Mouse (Mus musculus): Measurements from ENCODE around the gene Stambpl1. TPM values are rescaled to one million over a fixed set of nuclear protein-coding genes. Genes with fewer than 3 reads are reported as not detected.

Gene Stambpl1
- total and polyA plus RNA-seq, 3 experiments = not detected

DNA sequence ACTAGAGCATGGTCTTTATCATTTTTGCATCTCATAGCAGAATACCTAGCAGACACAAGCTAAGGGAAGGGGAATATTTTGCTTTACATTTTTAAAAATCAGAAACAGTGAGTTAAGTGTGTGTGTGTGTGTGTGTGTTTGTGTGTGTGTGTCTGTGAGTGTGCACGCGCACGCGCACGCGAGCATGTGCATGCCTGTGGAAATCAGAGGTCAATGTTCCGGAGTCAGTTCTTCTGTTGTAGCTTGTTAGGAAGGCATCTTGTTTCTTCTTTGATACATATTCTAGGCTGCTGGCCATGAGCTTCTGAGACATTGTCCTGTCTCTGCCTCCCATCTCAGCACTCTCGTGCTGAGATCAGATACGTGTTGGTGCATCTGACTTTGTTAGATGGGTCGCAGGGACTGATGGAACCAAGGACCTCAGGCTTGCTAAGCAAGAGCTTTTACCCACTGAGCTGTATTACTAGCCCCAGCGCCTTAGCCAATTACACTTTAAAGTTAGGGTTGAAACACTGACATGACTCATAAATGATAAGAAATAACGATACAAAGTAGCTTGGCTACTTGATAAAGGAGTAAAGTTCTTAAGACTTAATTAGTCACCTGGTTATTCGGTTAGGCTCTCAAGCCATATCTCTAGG, 78.9 kb downstream of the Stambpl1 start:
- H3K27ac ChIP-seq (ENCODE audit: control insufficient read depth, low read depth, low read length) = peak overlapping the region; percentile 21; the same call in 1 of the 2 replicates
- peak; percentile 38 for DNase-seq (ENCODE audit: low read depth, low spot score)
- peaks cover 3 to 15% of the 10 kb centered on the region in 2 experiments; a peak in 3 of 4 replicates for H3K4me1 ChIP-seq (ENCODE audit: control insufficient read depth in 1 of 2, insufficient read depth in 2 of 2, low read length in 2 of 2)
- H3K79me2 ChIP-seq (ENCODE audit: control insufficient read depth, insufficient read depth, low read length, poor library complexity) = no peaks in the 10 kb centered on the region
- H3K36me3 ChIP-seq (ENCODE audit: control insufficient read depth in 1 of 2, insufficient read depth in 2 of 2, low read length in 2 of 2) = peaks cover 0 to 10% of the 10 kb centered on the region in 2 experiments; a peak in 2 of 4 replicates
- TF ChIP-seq EP300 (IDR thresholded peaks at IDR 0.05; ENCODE audit: low read depth in 1 of 2, low read length in 2 of 2) (peak; percentile 33 to 49; a peak in 3 of 4 replicates), MYB (IDR thresholded peaks at IDR 0.05; ENCODE audit: low read depth, low read length) (peak; percentile 40; the same call in 1 of the 2 replicates), GATA1 (IDR thresholded peaks at IDR 0.05; ENCODE audit: low read depth, low read length) (0 out of 2 replicates have a peak, but pooled peaks have one; percentile 23), POLR2AphosphoS2 (IDR thresholded peaks at IDR 0.05; ENCODE audit: low read length) (no peak)
- no peaks in the 10 kb centered on the region for H3K9me3 ChIP-seq (replicated peaks; ENCODE audit: insufficient read depth, low read length)
- no peaks in the 10 kb centered on the region; a peak in 1 of 4 replicates for H3K27me3 ChIP-seq (ENCODE audit: control insufficient read depth in 1 of 2, insufficient read depth in 2 of 2, low read length in 2 of 2)
- H3K9ac ChIP-seq (ENCODE audit: control insufficient read depth, low read depth, low read length, poor library complexity, severe bottlenecking) = no peak overlapping the region
- no peak overlapping the region for H3K4me3 ChIP-seq (ENCODE audit: control insufficient read depth in 1 of 2, insufficient read depth in 1 of 2, low read depth in 2 of 2, low read length in 2 of 2)

- no peak for DNase-seq (ENCODE audit: low read depth, low spot score)
- Histone ChIP-seq H3K9me3 (replicated peaks; ENCODE audit: insufficient read depth, low read length) (no peaks in the 10 kb centered on the region), H3K9ac (ENCODE audit: control insufficient read depth, low read depth, low read length, poor library complexity, severe bottlenecking) (no peak overlapping the region), H3K4me3 (ENCODE audit: control insufficient read depth in 1 of 2, insufficient read depth in 1 of 2, low read depth in 2 of 2, low read length in 2 of 2) (no peak overlapping the region), H3K36me3 (ENCODE audit: control insufficient read depth in 1 of 2, insufficient read depth in 2 of 2, low read length in 2 of 2) (peaks cover 0 to 10% of the 10 kb centered on the region in 2 experiments; a peak in 2 of 4 replicates), H3K27ac (ENCODE audit: control insufficient read depth, low read depth, low read length) (no peak overlapping the region), H3K4me1 (ENCODE audit: control insufficient read depth in 1 of 2, insufficient read depth in 2 of 2, low read length in 2 of 2) (peaks cover 3 to 15% of the 10 kb centered on the region in 2 experiments; a peak in 3 of 4 replicates), H3K79me2 (ENCODE audit: control insufficient read depth, insufficient read depth, low read length, poor library complexity) (no peaks in the 10 kb centered on the region), H3K27me3 (ENCODE audit: control insufficient read depth in 1 of 2, insufficient read depth in 2 of 2, low read length in 2 of 2) (peaks cover 0 to 1% of the 10 kb centered on the region in 2 experiments; a peak in 2 of 4 replicates)
- TF ChIP-seq E2F4 (IDR thresholded peaks at IDR 0.05; ENCODE audit: borderline replicate concordance, low read depth, low read length) (no peak), EP300 (IDR thresholded peaks at IDR 0.05; ENCODE audit: low read depth in 1 of 2, low read length in 2 of 2) (no peak), MYC (IDR thresholded peaks at IDR 0.05; ENCODE audit: low read depth, low read length) (no peak)
Measured at GRCm38 (mm10) chr19:34273073-34273472, 81.0 kb downstream of the Stambpl1 start.

- peaks cover 2 to 10% of the 10 kb centered on the region in 2 experiments; a peak in 3 of 4 replicates for H3K27me3 ChIP-seq (ENCODE audit: control insufficient read depth in 1 of 2, insufficient read depth in 2 of 2, low read length in 2 of 2)
- no peak overlapping the region for H3K4me3 ChIP-seq (ENCODE audit: control insufficient read depth in 1 of 2, insufficient read depth in 1 of 2, low read depth in 2 of 2, low read length in 2 of 2)
- TF ChIP-seq SIN3A (IDR thresholded peaks at IDR 0.05; ENCODE audit: low read length) = no peak
- no peaks in the 10 kb centered on the region for H3K4me1 ChIP-seq (ENCODE audit: control insufficient read depth in 1 of 2, insufficient read depth in 2 of 2, low read length in 2 of 2)
- H3K9me3 ChIP-seq (replicated peaks; ENCODE audit: insufficient read depth, low read length) = no peaks in the 10 kb centered on the region
- no peaks in the 10 kb centered on the region for H3K79me2 ChIP-seq (ENCODE audit: control insufficient read depth, insufficient read depth, low read length, poor library complexity)
- no peak for DNase-seq (ENCODE audit: low read depth, low spot score)
- no peak overlapping the region for H3K27ac ChIP-seq (ENCODE audit: control insufficient read depth, low read depth, low read length)
- no peaks in the 10 kb centered on the region for H3K36me3 ChIP-seq (ENCODE audit: control insufficient read depth in 1 of 2, insufficient read depth in 2 of 2, low read length in 2 of 2)
- H3K9ac ChIP-seq (ENCODE audit: control insufficient read depth, low read depth, low read length, poor library complexity, severe bottlenecking) = no peak overlapping the region
Measured at GRCm38 (mm10) chr19:34278078-34278477, 86.0 kb downstream of the Stambpl1 start.

GRCm38 (mm10) chr19:34283614-34284013, 91.6 kb downstream of the Stambpl1 start:
- no peak overlapping the region for H3K27ac ChIP-seq (ENCODE audit: control insufficient read depth, low read depth, low read length)
- no peaks in the 10 kb centered on the region for H3K79me2 ChIP-seq (ENCODE audit: control insufficient read depth, insufficient read depth, low read length, poor library complexity)
- peaks cover 2 to 10% of the 10 kb centered on the region in 2 experiments; a peak in 3 of 4 replicates for H3K27me3 ChIP-seq (ENCODE audit: control insufficient read depth in 1 of 2, insufficient read depth in 2 of 2, low read length in 2 of 2)
- no peak overlapping the region for H3K4me3 ChIP-seq (ENCODE audit: control insufficient read depth in 1 of 2, insufficient read depth in 1 of 2, low read depth in 2 of 2, low read length in 2 of 2)
- DNase-seq (ENCODE audit: low read depth, low spot score) = no peak
- H3K9ac ChIP-seq (ENCODE audit: control insufficient read depth, low read depth, low read length, poor library complexity, severe bottlenecking) = no peak overlapping the region
- no peaks in the 10 kb centered on the region for H3K36me3 ChIP-seq (ENCODE audit: control insufficient read depth in 1 of 2, insufficient read depth in 2 of 2, low read length in 2 of 2)
- TF ChIP-seq TCF12 (IDR thresholded peaks at IDR 0.05; ENCODE audit: low read depth, low read length) = no peak
- no peak for TF ChIP-seq ZMIZ1 (IDR thresholded peaks at IDR 0.05; ENCODE audit: low read depth, low read length)
- no peak for TF ChIP-seq HCFC1 (IDR thresholded peaks at IDR 0.05; ENCODE audit: low read depth, low read length)
- TF ChIP-seq JUND (IDR thresholded peaks at IDR 0.05; ENCODE audit: low read depth, low read length) = no peak
- TF ChIP-seq USF1 (IDR thresholded peaks at IDR 0.05; ENCODE audit: low read depth, low read length) = no peak
- no peak for TF ChIP-seq POLR2AphosphoS2 (IDR thresholded peaks at IDR 0.05; ENCODE audit: low read length)
- no peak for TF ChIP-seq SIN3A (IDR thresholded peaks at IDR 0.05; ENCODE audit: low read length)
- H3K4me1 ChIP-seq (ENCODE audit: control insufficient read depth in 1 of 2, insufficient read depth in 2 of 2, low read length in 2 of 2) = no peaks in the 10 kb centered on the region; a peak in 1 of 4 replicates
- no peaks in the 10 kb centered on the region for H3K9me3 ChIP-seq (replicated peaks; ENCODE audit: insufficient read depth, low read length)
